Mouse (Mus musculus) hindlimb bud, embryonic 11.5 days (tissue): ENCODE results near the gene Ccdc124.

Experiments
- DNase-seq: peaks from one replicate; pipeline ENCODE4 v3.0.0-alpha.2; 2012; ENCODE audit warnings: low read depth, low spot score; ENCODE audit errors: extremely low spot score

The Ccdc124 gene

DNA sequence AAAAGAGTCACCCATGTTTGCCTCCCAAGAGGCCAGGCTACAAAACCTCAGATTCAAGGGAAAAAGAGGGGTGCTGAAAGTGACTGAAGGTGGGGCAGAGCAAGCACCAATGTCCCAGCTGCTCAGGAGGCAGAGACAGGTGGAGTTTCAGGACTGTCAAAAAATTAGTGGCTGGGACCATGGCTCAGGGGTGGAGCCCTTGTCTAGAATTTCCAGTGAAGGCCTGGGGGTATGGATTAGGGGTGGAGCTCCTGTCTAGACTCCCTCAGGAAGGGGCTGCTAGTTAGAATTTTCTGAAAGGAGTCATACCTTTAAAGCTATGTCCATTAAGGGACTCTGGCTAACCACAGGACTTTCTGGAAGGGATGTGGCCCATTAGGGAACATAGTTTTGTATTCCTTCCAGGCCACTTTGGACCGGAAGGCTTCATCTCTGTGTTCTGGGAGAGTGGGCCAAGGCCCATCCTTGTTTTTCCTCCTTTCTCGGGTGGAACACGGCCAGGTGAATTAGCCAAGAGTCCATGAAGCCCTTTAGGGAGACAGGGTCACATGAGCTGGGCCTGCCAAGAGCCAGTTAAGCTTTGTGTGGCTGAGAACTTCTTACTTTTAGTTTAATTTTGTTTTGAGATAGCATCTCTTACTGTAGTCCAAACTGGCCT lies 24.3 kb downstream of the Ccdc124 start:
- no peak for DNase-seq

DNA sequence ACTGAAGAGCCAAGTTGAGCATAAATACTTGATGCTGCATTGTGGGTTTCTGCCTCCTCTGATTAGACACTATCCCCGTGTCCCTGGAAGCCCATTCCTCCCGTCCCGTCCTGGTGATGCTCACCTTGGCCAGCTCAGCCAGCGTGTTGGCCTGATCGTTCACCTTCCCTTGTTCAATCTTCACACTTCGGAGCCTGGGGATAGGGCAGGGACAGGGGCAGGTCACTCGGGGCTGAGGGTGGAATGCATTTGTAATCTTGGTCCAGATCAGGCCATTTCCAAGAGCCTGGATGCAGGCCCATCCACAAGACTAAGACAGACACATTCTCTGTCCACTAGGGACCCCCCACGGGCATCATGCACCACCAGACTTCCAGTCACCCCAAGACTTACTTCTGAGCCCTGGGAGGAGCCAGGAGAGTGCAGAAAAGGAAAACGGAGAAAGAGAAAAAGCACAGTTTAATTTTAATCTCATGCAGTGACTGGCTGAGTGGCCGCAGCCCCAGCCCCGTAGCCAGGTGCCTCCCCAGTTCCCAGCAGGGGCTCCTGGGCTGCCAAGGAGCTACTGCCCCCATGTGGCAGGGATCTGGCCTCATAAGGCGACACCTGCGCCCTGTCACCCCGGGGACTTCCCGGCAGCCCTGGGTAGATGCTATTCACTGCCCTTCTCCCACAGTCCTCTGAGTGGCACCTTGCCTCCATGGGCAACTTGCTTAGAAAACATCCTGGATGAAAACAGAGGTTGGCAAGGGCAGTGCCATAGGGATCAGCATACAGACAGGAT lies 27.2 kb downstream of the Ccdc124 start:
- DNase-seq = no peak

GRCm38 (mm10) chr8:70845108-70845507 lies 28.6 kb downstream of the Ccdc124 start:
- no peak for DNase-seq

- no peak for DNase-seq
These were observed 29.2 kb downstream of the Ccdc124 start for GRCm38 (mm10) chr8:70844523-70844922.

DNA sequence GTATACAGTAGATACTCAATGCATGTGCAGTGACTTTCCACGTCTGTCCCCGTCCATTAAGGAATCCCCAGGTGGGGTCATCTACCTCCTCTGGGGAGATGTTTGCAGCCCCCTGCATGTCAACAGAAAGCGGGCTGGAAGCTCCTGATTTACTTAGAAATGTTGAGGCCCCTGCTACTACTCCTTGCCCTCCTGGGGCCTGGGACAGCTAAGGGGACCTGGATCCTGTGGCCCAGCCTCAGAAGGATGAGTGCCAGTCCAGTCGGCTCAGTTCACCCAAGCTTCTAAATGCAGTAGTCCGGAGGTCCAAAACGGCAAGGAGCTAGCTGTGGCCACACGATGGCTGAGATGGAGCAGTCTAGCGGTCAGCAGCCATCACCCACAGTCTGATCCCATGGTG lies 29.8 kb downstream of the Ccdc124 start:
- no peak for DNase-seq

- no peak for DNase-seq
These were observed 30.4 kb downstream of the Ccdc124 start for GRCm38 (mm10) chr8:70843214-70843773.

DNA sequence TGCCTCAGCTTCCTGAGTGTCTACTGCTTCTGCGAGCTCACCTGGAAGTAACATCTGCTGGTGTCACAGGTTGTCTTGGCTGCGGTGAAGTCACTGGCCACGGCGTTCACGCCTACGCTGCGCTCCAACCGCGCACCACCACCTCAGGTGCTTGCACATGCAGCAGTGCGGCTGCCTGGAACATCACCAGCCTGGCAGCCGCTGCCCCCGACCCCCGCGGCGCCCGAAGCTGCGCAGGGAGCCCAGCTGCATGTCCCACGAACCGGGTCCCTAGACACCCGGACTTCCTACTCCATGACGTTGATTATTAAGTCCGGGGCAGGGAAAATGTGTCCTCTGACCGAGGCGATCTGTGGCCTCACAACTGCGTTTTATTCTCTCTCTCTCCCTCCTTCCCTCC lies 31.3 kb downstream of the Ccdc124 start:
- DNase-seq = no peak

DNA sequence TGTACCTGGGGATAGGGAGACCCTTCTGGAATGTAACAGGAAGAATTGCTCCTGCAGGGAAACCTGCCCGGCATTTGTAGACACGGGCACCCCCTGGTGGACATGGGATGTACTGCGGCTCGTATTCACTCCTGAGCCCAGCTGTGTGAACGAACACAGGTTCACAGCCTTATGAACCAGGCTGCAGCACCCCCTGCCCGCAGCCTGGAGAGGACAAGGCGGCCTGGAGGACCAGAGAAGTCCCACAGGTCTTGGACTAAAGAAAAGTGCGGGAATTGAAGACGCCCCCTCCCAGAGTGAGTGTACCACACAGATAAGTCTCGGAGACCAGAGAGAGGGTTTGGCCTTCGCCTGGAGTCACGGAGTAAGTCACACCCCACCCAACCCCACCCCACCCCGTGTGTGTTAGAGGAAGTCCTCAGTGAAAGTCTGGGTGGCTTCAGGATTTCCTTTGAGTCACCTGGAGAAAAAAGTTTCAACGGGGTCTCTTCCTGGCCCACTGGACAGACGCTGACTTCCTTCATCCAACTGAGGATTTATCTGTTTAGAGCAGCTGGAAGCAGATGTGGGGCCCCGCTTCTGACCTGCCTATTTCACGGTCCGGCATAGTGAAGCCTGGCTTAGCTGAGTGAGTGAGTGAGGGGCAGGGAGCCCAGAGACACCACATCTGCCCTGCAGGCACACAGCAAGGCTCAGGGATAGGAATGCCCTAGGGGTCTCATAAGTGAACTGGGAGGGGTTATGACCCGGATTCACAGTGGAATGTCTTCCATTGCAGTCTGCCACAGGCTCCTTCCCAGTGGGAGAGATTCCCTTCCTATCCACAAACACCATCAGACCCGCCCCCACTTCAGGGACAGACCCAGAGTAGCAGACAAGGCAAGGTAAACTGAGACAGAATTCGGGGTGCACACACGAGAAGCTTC lies 32.3 kb downstream of the Ccdc124 start:
- no peak for DNase-seq

GRCm38 (mm10) chr8:70840590-70840989 lies 33.1 kb downstream of the Ccdc124 start:
- no peak for DNase-seq

DNA sequence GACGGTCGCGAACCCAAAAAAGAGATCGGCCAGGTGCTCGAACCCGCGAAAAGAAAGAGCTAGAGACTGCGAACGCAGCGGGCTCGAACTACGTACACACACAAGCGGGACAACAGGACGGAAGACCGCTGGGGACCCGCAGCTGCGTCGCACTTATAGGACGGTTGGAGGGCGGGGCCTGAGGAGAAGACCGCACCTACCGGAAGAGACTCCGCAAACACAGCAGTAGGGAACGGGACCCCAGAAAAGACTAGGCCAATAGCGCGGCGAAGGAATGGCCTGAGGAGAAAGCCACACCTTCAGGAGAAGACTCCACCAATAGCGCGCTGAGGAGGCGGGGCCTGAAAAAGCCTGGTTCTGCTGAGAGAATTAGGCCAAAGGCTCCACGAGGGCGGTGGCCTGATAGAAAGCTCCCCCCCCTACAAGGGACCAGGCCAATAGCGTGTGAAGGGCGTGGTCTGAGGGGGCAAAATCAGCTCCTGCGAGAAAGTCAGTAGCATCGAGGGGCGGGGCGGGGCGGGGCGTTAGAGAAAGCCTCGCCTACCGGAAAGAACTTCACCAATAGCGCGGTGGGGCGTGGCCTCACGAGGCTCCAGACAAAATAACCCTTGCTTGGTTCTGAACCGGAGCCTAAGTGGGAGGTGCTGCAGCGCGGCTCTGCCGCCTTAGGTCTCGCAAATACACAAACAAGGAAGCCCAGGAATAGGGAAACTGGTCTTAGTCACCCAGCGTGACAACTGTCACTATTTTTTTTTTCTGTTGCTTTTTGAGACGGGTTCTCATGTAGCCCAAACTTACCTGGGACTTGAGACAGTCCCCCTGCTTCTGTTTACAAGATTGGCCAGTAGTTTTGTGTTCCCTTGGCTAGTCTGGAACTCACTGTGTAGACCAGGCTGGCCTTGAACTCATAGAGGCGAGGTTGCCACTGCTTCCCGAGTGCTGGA lies 34.1 kb downstream of the Ccdc124 start, which contains the start of gene Arrdc2:
Gene Arrdc2, minus strand, starts transcription at position 313 of the 944 bp plus-strand sequence.
- DNase-seq = peak; percentile 98

GRCm38 (mm10) chr8:70838654-70839407 lies 34.9 kb downstream of the Ccdc124 start:
- no peak for DNase-seq

GRCm38 (mm10) chr8:70836666-70837065 lies 37.1 kb downstream of the Ccdc124 start:
- DNase-seq = no peak

DNA sequence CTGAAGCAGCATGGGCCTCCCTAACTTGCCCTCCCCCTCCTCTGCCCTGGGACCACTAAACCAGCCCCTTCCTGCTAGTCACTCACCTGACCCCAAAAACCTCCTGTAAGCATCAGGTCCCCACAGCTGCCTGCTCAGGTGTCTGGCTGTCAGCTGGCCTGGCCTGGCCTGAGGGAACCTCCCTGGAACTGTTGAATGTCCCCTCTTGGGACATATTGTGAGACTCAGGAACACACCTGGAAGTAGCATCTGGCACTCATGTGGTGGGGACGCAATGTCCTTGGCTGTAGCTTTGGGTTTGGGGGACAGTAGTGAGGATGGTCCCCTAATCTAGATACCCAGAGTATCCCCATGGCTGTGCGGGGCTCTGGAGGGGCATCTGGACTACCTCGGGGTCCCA lies 39.7 kb downstream of the Ccdc124 start:
- DNase-seq = no peak

DNA sequence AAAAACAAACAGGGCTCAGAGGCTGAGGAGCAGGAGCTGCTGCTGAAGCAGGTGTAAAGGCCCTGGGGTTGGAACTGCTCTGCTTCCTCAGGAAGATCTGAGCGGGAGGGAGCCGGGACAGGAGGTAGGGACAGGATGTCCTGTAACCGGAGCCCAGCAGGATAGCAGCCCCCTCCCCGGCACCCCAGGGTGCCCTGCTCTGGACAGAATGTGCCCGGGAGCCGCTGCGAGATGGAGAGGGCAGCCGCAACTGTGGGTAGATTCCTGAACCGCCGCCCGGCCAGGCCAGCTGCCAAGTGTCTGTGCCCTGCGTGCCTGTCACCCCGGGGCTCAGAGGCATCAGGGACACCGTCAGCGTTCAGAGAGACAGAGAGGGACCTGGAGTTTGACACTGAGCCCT lies 40.2 kb downstream of the Ccdc124 start:
- DNase-seq = no peak

DNA sequence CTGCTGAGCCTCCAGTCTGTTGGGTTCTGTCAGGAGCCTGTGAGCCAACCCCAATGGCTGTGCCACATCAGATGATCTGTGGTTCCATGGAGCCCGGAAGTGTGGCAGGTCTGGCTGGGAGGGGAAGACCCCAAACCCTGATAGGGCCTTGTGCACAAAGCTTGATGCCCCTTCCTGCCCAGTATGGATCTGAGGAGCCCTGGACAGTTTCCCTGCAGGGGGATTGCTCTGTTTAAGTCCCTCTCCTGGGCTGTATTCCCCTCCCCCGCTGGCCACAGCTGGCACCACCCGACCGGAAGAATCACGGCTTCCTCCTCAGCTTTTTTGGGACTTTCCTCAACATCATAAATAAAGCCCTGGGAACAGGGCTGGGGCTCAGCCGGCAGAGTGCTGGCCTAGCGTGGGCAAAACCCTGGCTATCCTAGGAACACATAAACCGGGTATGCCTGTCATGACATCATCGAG lies 40.7 kb downstream of the Ccdc124 start:
- no peak for DNase-seq

DNA sequence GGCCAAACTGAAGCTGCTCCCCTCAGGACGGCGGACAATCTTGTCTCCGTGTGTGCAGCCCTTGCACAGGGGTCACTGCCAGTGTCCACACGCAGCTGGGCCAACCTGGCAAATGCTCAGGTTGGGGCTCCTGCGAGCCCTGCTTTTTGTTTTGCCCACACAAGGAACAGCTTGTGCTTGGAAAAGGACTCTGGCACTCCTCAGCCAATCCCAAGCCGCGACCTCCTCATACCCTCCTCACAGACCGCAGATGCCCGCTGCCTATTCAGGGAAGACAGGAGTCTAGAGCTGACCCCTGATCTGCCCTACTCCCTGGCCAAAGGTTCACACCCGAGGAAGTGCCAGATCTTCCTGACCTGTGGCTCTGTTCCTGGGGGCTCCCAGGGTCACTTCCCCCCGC lies 41.4 kb downstream of the Ccdc124 start:
- DNase-seq = no peak

- DNase-seq = no peak
These were observed 42.2 kb downstream of the Ccdc124 start for GRCm38 (mm10) chr8:70831517-70831916.

DNA sequence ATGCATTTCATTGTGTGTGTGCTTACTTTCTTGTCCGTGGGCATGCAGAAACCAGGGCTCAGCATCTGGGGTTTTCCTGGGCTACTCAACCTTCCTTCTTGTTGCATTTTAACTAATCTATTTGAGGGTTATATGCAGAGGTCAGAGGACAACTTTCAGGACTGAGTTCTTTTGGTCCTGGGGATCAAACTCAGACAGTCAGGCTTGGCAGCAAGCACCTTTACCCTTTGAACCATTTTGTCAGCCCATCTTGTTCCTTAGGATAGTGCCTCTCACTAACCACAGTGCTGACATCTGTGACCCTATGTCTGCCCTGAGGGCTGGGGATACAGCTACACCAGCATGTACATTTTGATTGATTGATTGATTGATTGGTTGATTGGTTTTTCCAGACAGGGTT lies 45.9 kb downstream of the Ccdc124 start:
- DNase-seq = no peak

GRCm38 (mm10) chr8:70827010-70827409 lies 46.7 kb downstream of the Ccdc124 start:
- no peak for DNase-seq
